Mouse (Mus musculus): ENCODE results near the gene Kbtbd6. TPM values are rescaled to one million over a fixed set of nuclear protein-coding genes. Genes with fewer than 3 reads are reported as not detected.

The Kbtbd6 gene
- total RNA-seq, 2 experiments from 2014 or later, result 0.37 to 0.62 TPM

DNA sequence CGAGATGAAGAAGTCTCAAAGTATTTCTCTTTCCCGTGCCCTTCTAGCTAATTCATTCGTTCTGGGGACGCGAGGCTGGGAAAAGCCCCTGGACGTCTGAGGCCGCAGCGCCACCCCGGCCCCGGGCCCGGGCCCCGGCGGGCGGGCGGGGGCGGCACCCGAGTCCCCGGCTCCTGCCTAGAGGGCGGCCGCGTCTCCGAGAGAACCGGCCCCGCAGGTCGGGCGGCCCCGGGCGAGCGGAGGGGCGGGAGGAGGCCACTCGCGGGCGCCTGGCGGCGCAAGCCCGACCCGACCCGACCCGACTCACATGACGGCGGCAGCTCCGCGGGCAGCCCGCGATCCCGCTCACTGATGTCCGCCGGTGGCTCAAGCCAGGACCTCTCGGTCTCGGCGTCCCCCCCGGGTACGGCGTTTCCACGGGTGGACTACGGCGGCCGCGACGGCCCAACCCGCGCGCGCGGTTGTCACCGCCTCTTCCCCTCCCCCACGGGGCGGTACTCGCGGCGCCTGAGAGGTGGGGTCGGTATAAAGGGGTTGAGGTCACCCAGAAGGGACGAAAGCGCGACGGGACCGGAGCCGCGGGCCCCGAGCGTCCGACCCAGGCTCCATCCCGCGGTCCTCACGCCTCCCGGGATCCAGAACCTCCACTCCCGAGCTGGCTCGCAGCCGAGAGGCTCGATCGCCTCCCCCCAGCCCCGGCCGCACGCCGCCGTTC lies 29.1 kb downstream of the Kbtbd6 start, which contains the start of gene Elf1:
Elf1 (plus strand) TSS at position 571 of the 715 bp plus-strand sequence.
- intact Hi-C loops (cut with DNase I), result loop anchor here (2.0 to 10.0 kb wide), 2 partner anchors 54 to 106 kb away; partner anchors contain the start of gene Sugt1
- peak; percentile 98 for DNase-seq

DNA sequence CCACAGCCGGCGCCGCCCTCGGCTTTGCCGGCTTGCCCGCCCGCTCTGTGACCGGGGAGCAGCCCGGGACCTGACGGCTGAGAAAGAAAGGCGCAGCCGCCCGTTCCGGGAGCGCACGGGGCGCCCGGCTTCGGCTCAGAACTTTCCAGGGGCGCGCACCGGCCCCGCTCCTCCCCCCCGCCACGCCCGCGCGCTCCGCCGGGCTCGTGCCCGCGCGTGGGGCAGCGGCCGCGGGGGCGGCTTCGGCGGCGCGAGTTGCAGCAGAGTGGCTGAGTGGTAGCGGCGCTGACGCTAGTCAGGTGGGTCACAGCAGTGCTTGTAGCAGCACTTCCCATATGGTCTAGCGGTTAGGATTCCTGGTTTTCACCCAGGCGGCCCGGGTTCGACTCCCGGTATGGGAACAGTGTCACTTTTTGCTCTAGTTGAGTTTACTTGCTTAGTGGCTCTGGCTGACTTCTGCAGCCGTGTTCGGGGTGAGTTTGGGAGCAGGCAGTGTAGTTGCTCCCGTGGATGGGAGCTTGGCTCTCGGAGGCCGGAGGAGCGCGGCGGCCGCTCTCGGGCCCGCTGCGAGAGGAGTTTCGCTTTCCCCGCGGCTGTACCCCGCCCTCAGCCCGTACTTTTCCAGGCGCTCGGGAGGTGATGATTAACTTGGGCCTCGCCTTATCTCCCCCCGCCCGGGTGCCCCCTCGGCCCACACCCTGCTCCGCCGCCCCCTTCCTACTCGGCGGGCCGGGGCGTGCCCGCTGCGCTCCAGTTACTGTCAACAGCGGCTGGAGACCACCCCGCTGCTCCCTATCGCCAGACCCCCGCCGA lies 29.9 kb downstream of the Kbtbd6 start, which contains the start of gene Wbp4:
Wbp4 (minus strand) TSS at position 182 of the 813 bp plus-strand sequence.
- DNase-seq, result peak; percentile 95

DNA sequence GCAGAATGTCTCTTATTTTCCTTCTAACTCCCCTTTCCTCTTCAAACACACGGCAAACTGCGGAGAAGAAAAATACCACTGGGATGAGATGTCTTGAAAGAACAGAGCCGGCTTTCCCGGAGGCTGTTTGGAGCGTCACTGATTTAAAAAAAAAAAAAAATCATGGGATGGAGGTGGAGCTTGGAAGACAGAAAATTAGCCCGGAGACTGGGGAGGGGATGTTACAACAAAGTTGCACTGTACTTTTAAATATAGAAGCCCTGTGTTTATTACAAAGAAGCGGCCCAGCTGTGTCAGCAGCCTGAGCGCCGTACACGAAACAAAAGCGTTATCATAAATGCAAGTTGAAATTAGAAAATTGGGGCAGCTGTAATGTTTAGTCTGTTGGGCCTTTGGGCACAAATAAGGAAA lies 30.6 kb downstream of the Kbtbd6 start:
- intact Hi-C loops (cut with DNase I), result loop anchor here (10.0 kb wide), 1 partner anchor 53 kb away; no protein-coding TSS in a partner anchor
- peak; percentile 60 to 63 for DNase-seq

More for the DNA sequence above, 29.9 kb downstream of the Kbtbd6 start, which contains the start of gene Wbp4:
- intact Hi-C loops (cut with DNase I), result loop anchor here (2.0 to 10.0 kb wide), 2 partner anchors 53 to 105 kb away; partner anchors contain the start of gene Sugt1

GRCm38 (mm10) chr14:79482747-79483355 lies 31.2 kb downstream of the Kbtbd6 start:
- DNase-seq, result peak; percentile 20 to 21
- intact Hi-C loops (cut with DNase I), result loop anchor here (10.0 kb wide), 1 partner anchor 52 kb away; no protein-coding TSS in a partner anchor

- no peak for DNase-seq
- intact Hi-C loops (cut with DNase I), result loop anchor here (10.0 kb wide), 1 partner anchor 51 kb away; no protein-coding TSS in a partner anchor
Observed at GRCm38 (mm10) chr14:79483611-79484120, 32.0 kb downstream of the Kbtbd6 start.

DNA sequence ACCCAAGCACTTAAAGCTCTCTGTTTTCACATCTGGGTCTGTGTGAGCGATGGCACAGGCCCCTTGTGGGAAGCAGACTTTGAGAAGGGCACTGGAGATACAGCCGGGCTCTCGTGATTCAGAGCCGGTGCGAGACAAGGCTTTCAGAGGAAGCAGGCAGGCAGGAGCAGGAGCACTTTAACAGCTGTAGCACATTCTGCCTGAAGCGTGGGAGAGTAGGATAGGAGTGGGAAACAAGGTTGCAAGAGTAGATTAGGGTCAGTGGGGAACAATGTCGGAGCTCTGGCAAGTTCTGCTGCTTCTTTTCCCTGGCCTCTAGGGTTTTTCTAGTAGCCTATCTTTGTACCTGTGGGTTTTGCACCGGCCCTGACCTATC lies 35.0 kb downstream of the Kbtbd6 start:
- intact Hi-C loops (cut with DNase I), result loop anchor here (2.0 to 10.0 kb wide), 2 partner anchors 48 to 76 kb away; no protein-coding TSS in a partner anchor

GRCm38 (mm10) chr14:79486993-79487731 lies 35.5 kb downstream of the Kbtbd6 start:
- intact Hi-C loops (cut with DNase I), result loop anchor here (2.0 to 10.0 kb wide), 2 partner anchors 48 to 76 kb away; no protein-coding TSS in a partner anchor
- DNase-seq, result peak; percentile 61 to 68

More for the DNA sequence above, 35.0 kb downstream of the Kbtbd6 start:
- DNase-seq, result peak; percentile 28 to 39

DNA sequence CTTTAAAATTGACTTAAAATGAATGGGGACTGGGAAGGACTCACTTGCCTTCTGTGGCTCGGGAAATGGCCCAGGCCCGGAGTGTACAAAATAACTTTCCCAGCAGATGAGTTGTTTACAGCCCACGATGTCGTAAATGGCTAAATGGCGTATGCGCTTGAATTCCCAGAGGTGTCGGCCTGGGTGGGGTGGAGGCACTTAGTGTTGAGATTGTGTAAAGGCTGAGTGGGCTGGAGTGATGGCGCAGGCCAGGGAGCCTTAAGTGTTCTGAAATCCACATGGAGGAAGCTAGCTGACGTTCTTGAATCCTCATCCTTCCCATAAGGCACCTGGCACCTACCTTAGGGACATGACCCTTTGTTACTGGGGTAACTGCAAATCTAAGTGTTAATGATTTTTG lies 36.9 kb downstream of the Kbtbd6 start:
- DNase-seq, result peak; percentile 46 to 51
- intact Hi-C loops (cut with DNase I), result loop anchor here (10.0 kb wide), 1 partner anchor 46 kb away; no protein-coding TSS in a partner anchor

DNA sequence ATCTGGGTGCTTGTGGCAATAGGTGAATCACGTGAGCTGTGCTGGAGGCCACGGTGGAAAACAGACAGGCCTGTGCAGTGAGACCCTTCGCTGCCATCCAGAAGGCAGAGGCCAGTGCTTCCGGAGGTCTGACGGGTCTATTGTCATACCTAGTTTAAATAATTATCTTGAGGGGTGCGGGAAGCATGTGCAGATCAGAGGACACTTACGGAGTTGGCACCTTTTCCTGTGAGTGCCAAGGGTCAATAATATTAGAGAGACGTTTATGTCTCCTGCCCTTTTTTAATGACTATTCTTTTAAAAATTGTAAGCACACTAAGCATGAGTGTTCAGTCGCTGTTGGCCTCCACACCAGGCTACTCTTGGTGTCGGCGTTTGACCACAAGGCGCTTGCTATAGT lies 37.5 kb downstream of the Kbtbd6 start:
- DNase-seq, result no peak
- intact Hi-C loops (cut with DNase I), result loop anchor here (10.0 kb wide), 1 partner anchor 46 kb away; no protein-coding TSS in a partner anchor

DNA sequence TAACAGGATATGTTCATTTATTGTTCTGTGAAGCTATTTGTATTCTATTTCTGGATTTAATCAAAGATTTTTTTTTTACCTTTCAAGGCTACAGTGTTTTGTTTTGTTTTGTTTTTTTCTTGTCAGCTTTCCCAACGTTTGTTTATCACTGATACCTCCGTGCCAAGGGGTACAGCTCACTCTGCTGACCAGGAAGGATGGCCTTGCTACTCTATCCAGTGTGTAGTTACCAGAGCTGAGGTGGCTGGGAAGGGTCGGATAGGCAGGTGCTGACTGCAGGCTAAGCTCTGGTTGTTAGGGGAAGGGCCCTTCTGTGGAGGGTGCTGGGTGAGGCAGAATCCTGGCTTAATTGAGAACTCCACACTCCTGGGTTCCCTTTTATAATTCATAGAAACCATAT lies 38.6 kb downstream of the Kbtbd6 start:
- no peak for DNase-seq
- intact Hi-C loops (cut with DNase I), result no loop called here

GRCm38 (mm10) chr14:79494349-79494748 lies 42.7 kb downstream of the Kbtbd6 start:
- intact Hi-C loops (cut with DNase I), result no loop called here
- no peak for DNase-seq

DNA sequence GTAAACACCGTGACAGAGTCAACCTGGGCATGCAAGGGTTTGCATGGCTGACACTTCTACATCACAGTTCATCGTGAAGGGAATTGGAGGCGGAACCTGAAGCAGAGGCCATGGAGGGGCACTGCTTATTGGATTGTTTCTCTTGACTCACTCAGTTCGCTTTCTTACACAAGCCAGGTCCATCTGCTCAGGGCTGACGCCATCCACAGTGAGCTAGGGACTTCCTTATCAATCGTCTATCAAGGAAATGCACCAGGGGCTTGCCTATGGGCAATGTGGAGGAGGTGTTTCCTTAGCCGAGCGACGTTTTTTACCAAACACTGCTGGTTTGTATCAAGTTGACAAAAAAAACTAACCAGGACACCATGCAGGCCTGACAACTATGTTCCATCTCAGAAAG lies 47.7 kb downstream of the Kbtbd6 start:
- no peak for DNase-seq
- intact Hi-C loops (cut with DNase I), result no loop called here

DNA sequence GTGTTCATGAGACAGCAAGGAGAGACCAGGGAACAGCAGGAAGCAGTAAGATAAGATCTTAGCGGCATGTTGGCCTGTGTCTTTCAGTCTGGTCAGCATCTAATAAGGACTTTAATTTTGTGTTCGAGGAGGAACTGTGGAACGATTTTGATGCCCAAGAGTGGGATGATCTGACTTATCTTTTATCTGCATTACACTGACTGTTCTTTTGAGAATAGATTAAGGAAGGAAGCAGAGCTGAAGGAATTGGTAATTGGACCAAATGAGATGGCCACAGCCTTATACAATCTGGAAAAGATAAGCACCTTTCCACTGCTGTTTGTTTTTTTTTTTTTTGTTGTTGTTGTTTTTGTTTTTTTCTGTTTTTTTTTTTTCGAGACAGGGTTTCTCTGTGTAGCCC lies 49.1 kb downstream of the Kbtbd6 start:
- intact Hi-C loops (cut with DNase I), result no loop called here
- no peak for DNase-seq

DNA sequence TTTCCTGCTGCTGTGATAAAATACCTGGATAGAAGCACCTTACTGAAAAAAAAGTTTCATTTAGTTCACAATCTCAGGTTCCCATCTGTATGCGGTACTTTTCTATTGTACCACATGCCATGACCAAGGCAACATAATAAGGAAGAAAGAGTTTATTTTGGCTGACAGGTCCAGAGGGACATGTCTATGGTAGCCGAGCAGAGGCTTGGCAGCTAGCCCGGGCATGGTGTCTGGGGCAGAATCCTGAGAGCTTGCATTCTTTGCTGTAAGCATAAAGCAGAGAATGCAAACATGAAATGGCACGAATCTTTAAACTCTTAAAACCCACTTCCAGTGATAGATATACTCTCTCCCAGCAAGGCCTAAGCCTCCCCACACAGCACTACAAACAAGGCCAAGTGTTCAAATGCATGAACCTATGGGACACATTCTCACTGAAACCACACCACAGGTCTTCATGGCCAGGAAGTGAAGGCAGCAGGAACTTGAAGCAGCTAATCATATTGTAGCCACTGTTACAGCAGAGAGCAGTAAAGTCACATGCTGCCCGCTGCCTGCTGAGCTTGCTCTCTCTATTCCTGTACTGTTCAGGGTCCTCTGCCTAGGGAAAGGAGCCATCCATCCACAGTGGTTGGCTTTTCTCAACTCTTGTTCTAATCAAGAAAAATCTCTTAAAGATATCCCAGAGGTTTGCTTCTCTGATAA lies 51.9 kb downstream of the Kbtbd6 start:
- intact Hi-C loops (cut with DNase I), result no loop called here

More for the DNA sequence above, 51.9 kb downstream of the Kbtbd6 start:
- DNase-seq, result no peak

Other genes starting within 250 kb of the Kbtbd6 start
- not detected for gene Zfp957, start 204.5 kb upstream of the Kbtbd6 start, total RNA-seq (2021)
- 10 to 100 TPM; 51.6 to 57.6 TPM for gene Rgcc, start 150.2 kb upstream of the Kbtbd6 start, total RNA-seq (2021)
- gene Naa16, start 61.1 kb upstream of the Kbtbd6 start, total RNA-seq (2021), result 10 to 100 TPM; 12.2 to 18.1 TPM
- gene Mtrf1, start 54.1 kb upstream of the Kbtbd6 start, total RNA-seq (2021), result 1 to 10 TPM; 5.0 to 6.1 TPM
- 10 to 100 TPM; 12.4 to 13.1 TPM for gene Kbtbd7, start 25.3 kb upstream of the Kbtbd6 start, total RNA-seq (2021)
- 10 to 100 TPM; 21.3 to 23.3 TPM for gene Elf1, start 29.4 kb downstream of the Kbtbd6 start, total RNA-seq (2021)
- 10 to 100 TPM; 22.8 to 24.8 TPM for gene Wbp4, start 29.7 kb downstream of the Kbtbd6 start, total RNA-seq (2021)
- 10 to 100 TPM; 83.3 to 89.9 TPM for gene Sugt1, start 135.9 kb downstream of the Kbtbd6 start, total RNA-seq (2021)
- gene Cnmd, start 210.3 kb downstream of the Kbtbd6 start, total RNA-seq (2021), result not detected

All from heart, postnatal 10 days (tissue).